Mouse (Mus musculus) ES-Bruce4 (cell line): ENCODE measurements around the gene Tmem14a.

Experiments
- CTCF ChIP-seq: IDR thresholded peaks from one replicate; pipeline ENCODE4 v1.8.1; 2011; ENCODE audit warnings: low read depth, low read length
- EP300 ChIP-seq: IDR thresholded peaks from 2 replicates; pipeline ENCODE4 v1.6.1; 2011; ENCODE audit warnings: low read depth, low read length; ENCODE audit not compliant: insufficient read depth
- POLR2A ChIP-seq: IDR thresholded peaks from one replicate; pipeline ENCODE4 v1.8.1; 2011; ENCODE audit warnings: low read length; ENCODE audit not compliant: insufficient read depth

DNA sequence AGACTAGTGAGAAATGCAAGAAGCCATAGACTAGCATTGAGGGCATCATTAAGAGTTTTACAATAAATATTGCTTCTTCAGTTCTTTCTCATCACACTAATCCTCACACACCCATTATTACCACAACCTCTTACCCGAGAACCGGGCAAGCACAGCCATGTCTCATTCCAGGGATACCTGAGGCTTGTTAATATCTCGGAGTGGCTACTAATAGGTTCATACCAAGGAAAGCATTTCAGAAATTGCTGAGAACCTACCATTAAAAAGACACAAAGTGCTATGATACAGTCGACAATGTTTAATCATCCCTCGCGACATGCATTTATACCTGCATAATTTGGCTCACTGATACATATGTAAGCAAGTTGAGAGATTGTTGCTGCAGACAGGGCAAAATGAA is 17.0 kb downstream of the Tmem14a start:
- TF ChIP-seq CTCF: no peak
- TF ChIP-seq POLR2A: no peak
- no peak for TF ChIP-seq EP300
